Mouse (Mus musculus) E14TG2a.4 (cell line): ENCODE data around the gene Josd1.

Experiments
- H3K27me3 ChIP-seq: 2 replicates; pipeline ENCODE4 v1.6.1; 2014; ENCODE audit warnings: low read length, control low read depth; ENCODE audit not compliant: insufficient read depth
- H3K36me3 ChIP-seq: 2 replicates; pipeline ENCODE4 v1.6.1; 2014; ENCODE audit warnings: low read length, control low read depth; ENCODE audit not compliant: insufficient read depth
- H3K4me1 ChIP-seq: replicated peaks from 2 replicates; pipeline ENCODE4 v1.6.1; 2014; ENCODE audit warnings: low read depth, low read length, control low read depth
- H3K4me3 ChIP-seq: replicated peaks from 2 replicates; pipeline ENCODE4 v1.5.1; 2014; ENCODE audit warnings: mild to moderate bottlenecking, low read length
- H3K9me3 ChIP-seq: 2 replicates; pipeline ENCODE4 v1.6.1; 2014; ENCODE audit warnings: low read length, control low read depth
- CTCF ChIP-seq: conservative IDR thresholded peaks from 2 replicates; pipeline ENCODE4 v1.5.1; 2014; ENCODE audit warnings: low read length
- NANOG ChIP-seq: IDR thresholded peaks from 2 replicates; pipeline ENCODE4 v1.6.1; 2014; ENCODE audit warnings: borderline replicate concordance, low read length, mixed read lengths
- POU5F1 ChIP-seq: IDR thresholded peaks from 2 replicates; pipeline ENCODE4 v1.6.1; 2014; ENCODE audit warnings: low read length, borderline replicate concordance

Josd1 gene

GRCm38 (mm10) chr15:79725190-79725789 is 37.6 kb upstream of the Josd1 start:
- H3K36me3 ChIP-seq, result peaks cover 85% of the 10 kb centered on the region
- H3K9me3 ChIP-seq, result no peaks in the 10 kb centered on the region
- H3K4me3 ChIP-seq, result no peak overlapping the region
- TF ChIP-seq CTCF (no peak), POU5F1 (no peak), NANOG (no peak)
- no peaks in the 10 kb centered on the region for H3K27me3 ChIP-seq
- peaks cover 16% of the 10 kb centered on the region for H3K4me1 ChIP-seq

- no peaks in the 10 kb centered on the region for H3K9me3 ChIP-seq
These were observed 35.7 kb upstream of the Josd1 start for GRCm38 (mm10) chr15:79723439-79723838.

GRCm38 (mm10) chr15:79720796-79721195 is 33.1 kb upstream of the Josd1 start:
- no peak for TF ChIP-seq POU5F1
- TF ChIP-seq CTCF, result no peak
- no peak for TF ChIP-seq NANOG
- H3K36me3 ChIP-seq, result peaks cover 87% of the 10 kb centered on the region
- no peaks in the 10 kb centered on the region for H3K27me3 ChIP-seq
- no peak overlapping the region for H3K4me3 ChIP-seq
- no peaks in the 10 kb centered on the region for H3K9me3 ChIP-seq
- peaks cover 23% of the 10 kb centered on the region for H3K4me1 ChIP-seq

More at GRCm38 (mm10) chr15:79723439-79723838, 35.7 kb upstream of the Josd1 start:
- peaks cover 87% of the 10 kb centered on the region for H3K36me3 ChIP-seq
- peaks cover 11% of the 10 kb centered on the region for H3K4me1 ChIP-seq
- H3K27me3 ChIP-seq, result no peaks in the 10 kb centered on the region
- H3K4me3 ChIP-seq, result no peak overlapping the region
- no peak for TF ChIP-seq NANOG
- peak; percentile 20 for TF ChIP-seq CTCF

- no peak for TF ChIP-seq NANOG
- no peak for TF ChIP-seq CTCF
- no peak for TF ChIP-seq POU5F1
- no peaks in the 10 kb centered on the region for H3K9me3 ChIP-seq
- peaks cover 26% of the 10 kb centered on the region for H3K4me1 ChIP-seq
- no peaks in the 10 kb centered on the region for H3K27me3 ChIP-seq
- H3K4me3 ChIP-seq, result no peak overlapping the region
- H3K36me3 ChIP-seq, result peaks cover 87% of the 10 kb centered on the region
These were observed 32.5 kb upstream of the Josd1 start for GRCm38 (mm10) chr15:79720267-79720666.

- TF ChIP-seq POU5F1 (no peak), NANOG (no peak), CTCF (no peak)
- H3K9me3 ChIP-seq, result no peaks in the 10 kb centered on the region
- H3K27me3 ChIP-seq, result no peaks in the 10 kb centered on the region
- H3K4me3 ChIP-seq, result no peak overlapping the region
- H3K36me3 ChIP-seq, result peaks cover 99% of the 10 kb centered on the region
- H3K4me1 ChIP-seq, result peaks cover 42% of the 10 kb centered on the region
These were observed 29.0 kb upstream of the Josd1 start for GRCm38 (mm10) chr15:79716710-79717109.

- peaks cover 100% of the 10 kb centered on the region for H3K36me3 ChIP-seq
- H3K4me1 ChIP-seq, result peaks cover 36% of the 10 kb centered on the region
- H3K27me3 ChIP-seq, result no peaks in the 10 kb centered on the region
- TF ChIP-seq CTCF (no peak), NANOG (no peak), POU5F1 (no peak)
- H3K9me3 ChIP-seq, result no peaks in the 10 kb centered on the region
- H3K4me3 ChIP-seq, result no peak overlapping the region
These were observed 27.9 kb upstream of the Josd1 start for GRCm38 (mm10) chr15:79715646-79716045.

GRCm38 (mm10) chr15:79708229-79708822 is 20.6 kb upstream of the Josd1 start:
- Histone ChIP-seq H3K9me3 (no peaks in the 10 kb centered on the region), H3K4me1 (peaks cover 33% of the 10 kb centered on the region), H3K4me3 (no peak overlapping the region), H3K36me3 (peaks cover 73% of the 10 kb centered on the region), H3K27me3 (no peaks in the 10 kb centered on the region)
- TF ChIP-seq CTCF (peak; percentile 33), POU5F1 (no peak)

GRCm38 (mm10) chr15:79706603-79707214 is 19.0 kb upstream of the Josd1 start:
- H3K36me3 ChIP-seq, result peaks cover 57% of the 10 kb centered on the region
- no peaks in the 10 kb centered on the region for H3K9me3 ChIP-seq
- TF ChIP-seq CTCF, result no peak
- no peak for TF ChIP-seq NANOG
- no peak for TF ChIP-seq POU5F1
- H3K4me1 ChIP-seq, result peaks cover 30% of the 10 kb centered on the region
- H3K4me3 ChIP-seq, result no peak overlapping the region
- H3K27me3 ChIP-seq, result no peaks in the 10 kb centered on the region
